Mouse (Mus musculus): ENCODE data around the gene Gm21885. TPM values are rescaled to one million over a fixed set of nuclear protein-coding genes. Genes with fewer than 3 reads are reported as not detected.

Gm21885 gene
- total RNA-seq, 1 experiment from 2014 or later = not detected

DNA sequence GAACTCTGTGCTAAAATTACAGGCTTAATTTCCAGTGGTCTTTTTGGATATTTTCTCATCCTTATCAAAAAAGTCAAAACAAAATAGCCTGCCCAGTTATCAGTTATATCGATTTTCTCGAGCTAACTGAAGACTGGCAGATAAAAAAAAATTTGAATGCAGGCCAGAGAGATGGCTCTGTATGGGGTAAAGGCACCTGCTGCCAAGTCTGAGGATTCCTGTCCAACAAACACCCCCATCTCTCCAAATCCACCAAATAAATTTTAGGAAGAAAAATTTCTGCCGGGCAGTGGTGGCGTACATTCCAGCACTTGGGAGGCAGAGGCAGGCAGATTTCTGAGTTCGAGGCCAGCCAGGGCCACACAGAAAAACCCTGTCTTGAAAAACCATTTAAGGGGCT, 36.4 kb downstream of the Gm21885 start:
- DNase-seq = no peak

- DNase-seq = peak; percentile 78
These were observed 39.6 kb downstream of the Gm21885 start for GRCm38 (mm10) chr11:94320969-94321930.

DNA sequence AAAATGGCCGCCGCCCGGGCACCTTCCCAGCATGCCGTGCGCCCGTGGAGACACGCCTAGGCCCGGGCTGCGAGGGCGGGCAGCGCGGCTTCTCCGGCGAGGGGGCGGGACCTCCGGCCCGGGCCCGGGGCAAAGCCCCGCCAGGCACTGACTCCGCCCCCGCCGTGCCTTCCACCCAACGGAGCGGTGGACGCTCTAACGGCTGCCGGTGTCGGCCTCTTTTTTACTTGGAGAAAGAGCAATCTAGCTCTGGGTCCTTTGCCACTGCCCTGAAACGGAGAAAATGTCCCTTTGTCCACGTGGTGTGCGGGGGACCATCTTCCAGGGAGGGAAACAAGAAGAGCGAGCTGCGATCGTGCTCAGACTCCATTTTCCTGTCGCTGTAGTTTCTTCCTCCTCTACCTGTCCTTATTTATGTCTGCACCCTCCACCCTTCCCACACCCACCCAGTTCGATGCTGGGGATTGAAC, 40.3 kb downstream of the Gm21885 start, which contains the start of gene Luc7l3:
TSS of gene Luc7l3 (minus strand) at position 58 of the 470 bp plus-strand sequence.
- peak; percentile 97 for DNase-seq

DNA sequence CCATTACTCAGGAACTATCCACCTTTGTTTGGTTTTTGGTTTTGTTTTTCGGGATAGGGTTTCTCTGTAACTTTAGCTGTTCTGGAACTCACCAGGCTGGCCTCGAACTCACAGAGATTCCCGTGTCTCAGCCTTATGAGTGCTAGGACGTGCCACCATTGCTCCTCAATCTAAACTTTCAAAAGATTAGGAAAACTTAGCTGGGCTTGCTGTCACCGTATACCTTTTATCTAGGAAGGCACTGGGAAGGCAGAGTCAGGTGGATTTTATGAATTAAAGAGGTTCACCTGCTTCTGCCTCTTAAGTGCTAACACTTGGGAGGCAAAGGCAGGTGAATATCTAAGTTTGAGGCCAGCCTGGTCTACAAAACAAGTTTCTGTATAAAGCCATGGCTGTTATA, 41.0 kb downstream of the Gm21885 start:
- DNase-seq = no peak

- DNase-seq = no peak
These were observed 41.7 kb downstream of the Gm21885 start for GRCm38 (mm10) chr11:94323271-94323925.

- no peak for DNase-seq
These were observed 42.9 kb downstream of the Gm21885 start for GRCm38 (mm10) chr11:94324618-94325017.

GRCm38 (mm10) chr11:94326961-94327411, 45.3 kb downstream of the Gm21885 start:
- DNase-seq = no peak

GRCm38 (mm10) chr11:94327693-94328643, 46.3 kb downstream of the Gm21885 start, which contains the start of gene Ankrd40:
TSS of gene Ankrd40 (plus strand) at chr11:94328001.
- peak; percentile 97 for DNase-seq

- DNase-seq = no peak
These were observed 47.0 kb downstream of the Gm21885 start for GRCm38 (mm10) chr11:94328644-94329025.

DNA sequence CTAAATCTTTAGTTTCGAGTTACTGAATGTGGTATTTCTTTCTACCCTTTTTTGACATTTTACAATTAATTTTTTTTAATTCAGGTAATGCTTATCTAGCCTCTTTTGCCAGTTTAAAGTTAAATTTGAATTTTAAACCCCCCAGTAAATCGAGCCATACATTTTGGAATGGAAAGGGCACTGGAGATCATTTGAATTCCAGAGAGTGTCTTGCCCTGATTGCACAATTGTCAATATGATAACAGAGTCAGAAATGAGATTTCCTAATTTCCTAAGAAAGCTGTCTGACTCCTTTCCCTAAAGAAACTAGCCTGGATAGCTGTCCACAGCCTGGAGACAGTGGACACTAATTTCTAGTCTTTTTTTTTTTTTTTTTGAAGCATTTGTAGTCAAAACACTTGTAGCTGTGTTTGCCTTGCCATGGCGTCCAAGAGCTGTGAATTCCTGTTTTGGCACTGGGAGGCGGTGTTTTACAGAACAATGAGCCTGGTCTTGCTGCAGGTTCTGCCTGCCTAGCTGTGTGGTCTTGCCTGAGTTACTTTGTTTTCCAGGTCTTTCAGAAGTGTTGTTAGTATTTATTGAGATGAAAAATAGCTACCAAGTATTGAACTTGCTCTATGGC, 47.7 kb downstream of the Gm21885 start:
- peak; percentile 77 for DNase-seq

- no peak for DNase-seq
These were observed 48.5 kb downstream of the Gm21885 start for GRCm38 (mm10) chr11:94330211-94330610.

DNA sequence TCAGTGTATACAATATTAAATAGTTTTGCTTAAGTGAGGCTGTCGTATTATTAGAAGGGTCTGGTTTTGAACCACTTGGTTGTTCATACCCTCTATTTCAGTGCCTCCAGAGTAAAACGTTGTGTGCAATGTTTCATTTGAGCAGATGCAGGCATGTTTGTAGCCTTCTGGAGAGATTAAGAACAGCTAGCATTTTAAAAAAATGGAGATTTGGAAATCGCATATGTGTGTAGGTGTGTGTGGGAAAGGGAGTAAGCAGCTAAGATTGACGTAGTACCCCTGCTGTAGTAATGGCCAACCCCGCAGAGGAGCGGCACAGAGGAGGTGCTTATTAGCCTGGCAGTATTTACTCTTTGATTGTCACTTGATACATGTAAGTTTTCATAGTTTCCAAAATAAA, 51.1 kb downstream of the Gm21885 start:
- no peak for DNase-seq

- no peak for DNase-seq
These were observed 52.8 kb downstream of the Gm21885 start for GRCm38 (mm10) chr11:94334386-94334968.

Other genes with a start within 250 kb of the Gm21885 start
- 158 and 199 TPM in 2 replicates for gene Tob1, start 70.4 kb upstream of the Gm21885 start, total RNA-seq (2021)
- gene Wfikkn2, start 35.9 kb upstream of the Gm21885 start, total RNA-seq (2021) = 0.63 and 0.68 TPM in 2 replicates
- gene Luc7l3, start 40.1 kb downstream of the Gm21885 start, total RNA-seq (2021) = 74.5 and 94.6 TPM in 2 replicates
- gene Ankrd40, start 46.1 kb downstream of the Gm21885 start, total RNA-seq (2021) = 131 and 136 TPM in 2 replicates
- 4.0 and 9.1 TPM in 2 replicates for gene Abcc3, start 111.1 kb downstream of the Gm21885 start, total RNA-seq (2021)
- gene Cacna1g, start 192.3 kb downstream of the Gm21885 start, total RNA-seq (2021) = 0.89 and 1.5 TPM in 2 replicates
- gene Spata20, start 204.3 kb downstream of the Gm21885 start, total RNA-seq (2021) = not detected in 2 replicates
- gene Epn3, start 218.1 kb downstream of the Gm21885 start, total RNA-seq (2021) = 12.1 and 13.5 TPM in 2 replicates
- gene Mycbpap, start 239.9 kb downstream of the Gm21885 start, total RNA-seq (2021) = 3.9 and 5.6 TPM in 2 replicates